Mouse (Mus musculus): ENCODE measurements around the gene Kl.

Kl gene

DNA sequence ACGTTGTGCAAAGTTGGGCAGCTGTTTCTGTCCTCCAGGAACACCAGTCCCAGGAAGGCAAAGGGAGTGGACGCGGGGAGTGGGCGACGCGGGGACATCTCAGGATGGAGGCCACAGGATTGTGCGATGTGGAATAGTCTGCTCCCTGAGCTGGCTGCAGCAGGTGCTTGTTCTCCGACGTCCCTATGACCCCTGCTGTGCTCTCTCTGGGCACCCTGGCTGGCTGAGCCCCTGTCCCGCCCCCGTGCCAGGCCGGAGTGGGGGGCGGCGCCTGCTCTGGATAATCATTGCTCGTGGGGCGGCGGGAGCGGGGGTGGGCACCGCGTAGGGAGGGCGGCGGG lies at the start of gene Kl:
Kl (plus strand) TSS at position 280 of the 341 bp plus-strand sequence.
- DNase-seq (ENCODE audit: low read depth, low spot score), result no peak

DNA sequence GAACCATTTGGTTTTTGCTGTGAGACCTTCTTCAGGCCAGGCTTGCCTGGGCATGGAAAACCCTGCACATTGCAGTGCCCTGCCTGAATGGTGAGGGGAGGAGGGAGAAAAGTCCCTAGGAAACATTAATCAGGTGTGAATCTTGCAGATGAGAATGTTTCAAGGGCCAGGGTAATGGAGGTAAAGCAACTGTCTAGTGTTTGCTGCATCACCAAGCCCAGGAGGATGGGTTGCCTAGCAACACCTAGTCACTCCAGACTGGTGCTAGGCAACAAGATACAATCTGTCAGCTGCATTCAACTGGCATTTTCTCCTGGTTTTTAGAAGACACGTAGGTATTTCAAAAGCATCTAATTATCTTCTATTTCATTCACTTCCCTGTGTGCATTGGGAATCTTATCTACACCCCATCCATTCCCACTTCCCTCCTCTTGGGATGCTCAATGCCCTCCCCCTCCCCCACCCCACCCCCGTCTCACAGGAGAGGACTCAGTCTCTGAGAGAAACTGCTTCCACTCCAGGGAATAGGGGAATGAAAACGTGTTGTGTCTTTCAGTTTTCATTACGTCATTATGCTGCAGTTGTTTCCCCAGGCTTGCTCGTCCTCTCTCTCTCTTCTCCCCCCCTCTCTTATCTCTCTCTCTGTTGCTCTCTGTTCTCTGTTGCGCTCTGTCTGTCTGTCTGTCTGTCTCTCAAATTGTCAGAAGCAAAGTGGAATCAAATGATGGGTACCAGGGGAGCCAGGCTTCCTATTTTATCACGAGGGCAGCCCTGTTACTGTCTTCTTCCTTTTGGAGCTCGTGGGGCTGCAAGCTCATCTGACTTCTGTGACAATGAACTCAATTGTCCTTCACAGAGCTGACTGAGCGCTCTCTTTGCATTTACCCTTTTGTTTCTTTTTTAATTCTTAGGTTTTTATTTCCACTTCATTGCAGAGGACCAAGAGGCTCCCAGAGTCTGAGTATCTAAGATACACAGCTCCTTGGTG lies 46.1 kb upstream of the Kl start:
- no peak for DNase-seq (ENCODE audit: low read depth, low spot score)

DNA sequence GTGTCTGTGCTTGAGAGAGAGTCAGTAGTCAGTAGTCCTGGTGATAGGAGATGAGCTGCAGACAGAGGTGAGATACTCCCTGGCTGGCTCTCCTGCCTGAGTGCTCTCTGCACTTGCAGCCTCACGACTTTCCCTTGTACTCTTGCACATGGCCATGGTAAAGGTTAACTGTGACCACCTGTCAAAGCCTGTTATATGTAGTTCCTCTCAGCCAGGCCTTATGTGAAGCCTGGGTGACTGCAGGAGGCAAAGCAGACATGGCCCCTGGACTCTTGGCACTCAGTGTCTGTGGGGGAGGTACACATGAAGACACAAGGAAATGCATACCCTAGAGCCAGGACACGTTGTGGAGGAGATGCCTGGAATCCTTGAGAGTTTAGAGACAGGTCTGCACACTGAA lies 40.3 kb upstream of the Kl start:
- DNase-seq (ENCODE audit: low read depth, low spot score), result no peak

DNA sequence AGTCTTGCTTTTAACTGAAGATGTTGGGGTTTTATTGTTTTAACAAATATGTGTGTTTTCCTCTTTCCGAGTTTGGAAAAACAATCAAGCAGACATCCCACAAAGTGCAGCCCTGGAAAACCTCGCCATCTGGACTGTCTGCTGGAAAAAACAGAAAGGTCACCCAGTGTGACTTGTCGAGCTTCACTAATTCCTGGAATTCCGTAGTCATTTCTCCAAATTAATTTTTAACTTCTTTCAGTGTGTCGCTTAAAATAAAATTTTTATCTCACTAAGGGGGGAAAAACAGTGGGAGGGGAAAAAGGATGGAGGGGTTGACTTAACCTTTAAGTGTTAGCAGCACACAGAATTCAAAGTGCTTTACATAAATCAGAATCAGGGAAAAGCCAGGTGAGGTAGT lies 39.8 kb upstream of the Kl start:
- no peak for DNase-seq (ENCODE audit: low read depth, low spot score)

DNA sequence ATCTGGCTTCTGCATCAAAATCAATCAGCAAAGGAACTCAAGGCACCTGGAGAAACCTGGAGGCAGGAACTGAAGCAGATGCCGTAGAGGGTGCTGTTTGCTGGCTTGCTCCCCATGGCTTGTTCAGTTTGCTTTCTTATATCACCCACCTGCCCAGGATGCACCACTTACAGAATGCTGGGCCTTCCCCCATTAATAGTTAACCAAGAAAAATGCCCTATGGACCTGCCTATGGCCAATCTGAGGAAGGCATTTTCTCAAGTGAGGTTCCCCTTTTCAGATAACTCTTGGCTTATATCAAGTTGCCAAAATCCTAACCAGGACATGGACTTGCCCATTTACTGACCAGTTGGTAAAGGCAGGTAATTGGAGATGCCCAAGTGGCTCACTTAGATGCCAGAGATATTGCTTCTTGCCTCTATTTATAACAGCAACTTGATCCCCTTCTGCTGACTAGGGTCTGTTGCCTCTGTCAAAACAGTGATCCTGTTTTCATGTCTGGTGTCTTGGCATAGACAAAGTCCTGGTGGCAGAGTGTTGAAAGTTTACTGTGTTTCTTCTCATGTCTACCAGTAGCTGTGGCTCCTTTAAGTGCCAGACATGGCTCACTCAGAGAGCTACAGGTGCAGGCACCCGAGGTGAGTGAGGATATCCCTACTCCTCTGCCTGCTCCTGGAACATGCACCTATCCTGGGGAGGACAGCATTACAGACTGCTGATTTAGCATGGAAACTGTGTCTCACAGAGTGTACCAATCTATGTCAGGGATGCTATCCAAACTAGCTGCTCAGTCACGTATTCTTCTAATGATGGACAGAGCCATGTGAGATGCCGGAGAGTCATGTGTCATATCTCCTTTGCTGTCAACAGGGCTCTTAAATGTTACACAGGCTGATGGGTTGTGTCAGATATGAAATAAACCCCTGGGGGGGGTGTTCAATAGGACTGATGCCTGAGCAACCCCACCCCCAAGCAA lies 37.0 kb upstream of the Kl start:
- no peak for DNase-seq (ENCODE audit: low read depth, low spot score)

DNA sequence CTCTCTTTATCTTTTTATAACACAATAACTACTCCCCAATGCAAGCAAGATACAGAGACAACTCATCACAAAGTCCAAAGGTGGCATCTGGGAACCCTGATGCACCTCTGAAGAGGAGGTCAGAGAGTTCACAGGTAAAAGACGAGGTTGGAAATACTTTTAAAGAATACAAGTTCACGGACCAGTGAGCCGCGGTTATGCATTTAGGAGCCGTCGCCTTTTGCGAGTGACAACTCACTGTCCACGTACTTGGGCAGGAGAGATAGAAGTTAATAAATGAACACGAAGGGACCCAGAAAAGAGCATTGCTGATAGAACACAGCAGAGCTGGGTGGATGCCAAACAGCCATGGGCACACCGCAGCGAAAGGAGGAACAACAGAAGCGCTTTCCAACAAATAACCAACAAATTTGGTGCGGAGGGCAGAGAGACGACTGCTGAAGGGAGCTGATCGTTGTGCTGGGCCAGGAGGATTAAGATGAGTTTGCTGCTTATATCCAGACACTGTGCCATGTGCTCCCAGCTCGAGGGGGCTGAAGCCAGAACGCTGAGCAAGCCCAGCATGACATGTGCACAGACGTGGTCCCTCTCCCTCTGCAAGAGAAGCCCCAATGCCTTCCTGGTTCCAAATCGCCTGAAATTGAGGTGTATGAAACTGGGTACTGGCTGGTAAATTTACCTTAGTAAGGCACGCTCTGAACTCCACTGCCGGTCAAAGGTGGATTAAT lies 35.1 kb upstream of the Kl start:
- no peak for DNase-seq (ENCODE audit: low read depth, low spot score)

DNA sequence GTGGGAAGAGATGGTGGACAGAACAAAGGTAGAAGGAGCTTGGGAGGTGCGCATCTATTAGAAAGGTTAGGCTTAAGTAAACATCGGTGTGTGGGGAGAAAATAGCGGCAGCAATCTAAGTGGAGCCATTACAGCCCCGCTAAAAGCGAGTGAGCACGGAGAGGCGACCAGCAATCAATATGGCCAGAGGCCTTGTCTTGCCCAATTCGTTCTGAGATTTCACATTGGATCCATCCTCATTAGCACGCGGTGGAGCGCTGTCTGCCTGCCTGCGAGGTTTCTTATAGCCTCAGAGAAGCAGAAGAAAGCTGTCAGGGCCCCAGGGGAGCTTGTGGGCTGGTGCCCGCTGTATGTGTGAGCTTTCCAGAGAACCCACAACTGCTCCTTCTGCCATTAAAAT lies 33.8 kb upstream of the Kl start:
- no peak for DNase-seq (ENCODE audit: low read depth, low spot score)

DNA sequence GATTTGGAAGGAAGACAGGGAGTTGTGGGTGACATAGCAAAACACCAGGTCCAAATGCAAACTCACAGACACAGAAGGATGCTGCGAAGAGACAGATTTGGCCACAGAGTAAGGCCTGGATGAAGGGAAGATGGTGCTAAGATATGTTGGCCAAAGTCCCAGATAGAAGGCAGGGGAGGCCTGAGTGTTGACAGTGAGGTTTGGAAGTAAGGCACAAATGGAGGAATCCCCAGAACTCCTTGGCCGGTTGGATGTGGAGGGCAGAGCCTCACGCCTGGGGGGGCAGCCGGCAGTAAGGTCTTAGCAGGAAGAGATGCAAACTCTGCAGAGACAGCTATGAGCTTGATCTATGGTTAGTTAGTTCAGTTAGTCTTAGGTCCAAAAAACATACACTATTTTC lies 33.1 kb upstream of the Kl start:
- DNase-seq (ENCODE audit: low read depth, low spot score), result no peak

DNA sequence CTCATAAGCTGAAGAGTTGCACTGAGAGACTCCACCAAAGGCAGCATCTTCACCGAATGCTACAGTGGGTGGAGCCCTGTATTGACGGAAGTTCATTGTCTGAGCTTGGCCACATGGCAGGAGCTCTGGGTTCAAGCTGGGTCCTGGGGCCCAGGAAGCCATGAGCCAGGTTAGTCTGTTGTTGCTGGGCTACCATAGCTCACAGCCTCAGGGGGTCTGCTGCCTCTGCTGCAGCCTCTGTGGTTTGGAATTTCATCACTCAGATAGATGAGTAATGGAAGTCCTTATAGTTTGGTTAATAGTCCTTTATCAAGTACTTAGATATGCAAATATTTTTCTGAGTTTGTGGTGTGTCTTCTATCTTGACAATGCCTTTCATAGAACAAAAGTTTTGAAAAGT lies 32.4 kb upstream of the Kl start:
- DNase-seq (ENCODE audit: low read depth, low spot score), result no peak

DNA sequence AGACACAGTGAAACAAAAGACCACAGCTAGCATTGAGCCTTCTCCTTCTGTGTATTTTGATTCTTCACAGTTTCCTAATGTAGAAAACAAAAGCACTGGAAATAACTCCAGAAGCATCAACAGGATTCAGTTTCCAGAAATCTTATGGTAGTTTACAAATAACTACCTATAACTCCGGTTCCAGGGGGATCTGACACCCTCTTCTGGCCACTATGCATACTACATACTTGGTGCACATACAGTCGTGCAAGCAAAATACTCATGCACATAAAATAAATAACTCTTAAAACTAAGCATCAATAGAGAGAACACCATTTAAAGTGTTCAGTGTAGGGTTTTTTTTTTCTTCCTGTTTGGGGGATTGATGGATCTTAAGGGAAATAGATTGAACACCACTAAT lies 23.0 kb upstream of the Kl start:
- DNase-seq (ENCODE audit: low read depth, low spot score), result no peak

DNA sequence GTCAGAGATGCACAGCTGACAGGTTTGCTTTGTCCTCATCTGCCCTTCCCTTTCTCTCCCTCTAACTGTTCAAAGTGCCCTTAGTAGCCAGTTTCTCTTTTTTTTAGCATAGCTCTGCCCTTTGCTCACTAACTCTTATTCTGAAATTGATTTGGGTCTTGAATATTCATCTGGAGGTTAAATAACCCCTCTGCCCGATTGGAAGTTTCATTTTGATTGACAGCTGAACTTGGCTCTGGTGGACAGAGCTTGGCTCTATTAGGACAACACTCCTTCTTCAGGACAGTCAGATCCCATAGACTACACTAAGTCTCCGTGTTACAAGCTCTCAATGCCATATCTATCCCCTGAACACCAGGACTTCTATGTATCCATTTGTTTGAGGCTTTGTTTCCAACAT lies 19.8 kb upstream of the Kl start:
- DNase-seq (ENCODE audit: low read depth, low spot score), result no peak

DNA sequence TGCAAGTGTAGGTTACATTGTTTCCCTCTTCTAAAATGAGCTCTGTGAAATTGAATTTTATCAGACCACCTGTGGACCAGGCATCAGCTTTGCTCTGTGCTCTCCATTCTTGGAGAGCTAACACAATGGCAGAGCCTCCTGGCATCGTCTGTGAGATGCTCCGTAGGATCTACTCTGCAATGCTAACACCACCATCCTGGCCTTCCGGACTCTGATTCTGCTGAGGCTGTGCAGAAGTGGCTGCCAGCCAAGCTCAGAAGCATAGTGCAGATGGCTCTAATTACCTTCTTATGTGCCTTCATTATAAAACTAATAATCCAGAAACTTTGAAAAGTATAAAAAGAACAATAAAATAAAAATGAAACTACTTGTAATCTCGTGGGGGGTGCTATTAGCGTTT lies 16.2 kb upstream of the Kl start:
- DNase-seq (ENCODE audit: low read depth, low spot score), result no peak

DNA sequence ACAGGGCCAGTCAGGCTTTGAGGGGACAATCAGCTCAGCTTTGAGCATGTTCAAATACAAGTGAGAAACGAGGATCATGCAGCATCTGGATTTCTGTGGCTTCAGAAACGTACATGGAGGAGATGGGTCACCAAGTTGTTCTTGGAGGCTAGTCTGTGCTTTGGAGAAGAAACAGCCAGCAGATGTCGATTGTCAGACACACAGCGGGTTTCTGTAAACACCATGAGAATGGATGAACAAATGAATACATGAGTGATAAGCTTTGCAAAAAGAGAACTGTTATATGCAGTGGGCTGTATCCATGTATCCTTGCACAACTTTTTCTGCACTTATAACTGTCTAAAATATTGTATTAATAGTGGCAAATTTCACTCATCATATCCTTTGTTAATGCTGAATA lies 15.6 kb upstream of the Kl start:
- no peak for DNase-seq (ENCODE audit: low read depth, low spot score)

DNA sequence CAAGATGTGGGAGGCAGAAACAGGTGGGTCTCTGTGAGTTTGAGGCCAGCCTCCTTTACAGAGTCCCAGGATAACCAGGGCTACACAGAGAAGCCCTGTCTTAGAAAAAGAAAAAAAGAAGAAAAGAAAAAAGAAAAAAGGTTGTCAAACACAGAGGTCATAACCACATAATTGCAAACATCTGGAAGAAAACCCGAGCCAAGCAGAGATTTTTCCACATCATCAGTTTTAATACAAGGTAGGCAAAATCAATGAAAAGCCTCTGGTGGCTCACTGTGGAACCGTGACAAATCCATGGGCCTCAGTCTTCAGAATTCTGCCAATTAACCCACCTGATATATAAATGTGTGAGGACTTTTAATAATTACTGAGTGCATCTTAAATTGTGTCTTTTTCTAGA lies 14.9 kb upstream of the Kl start:
- no peak for DNase-seq (ENCODE audit: low read depth, low spot score)

DNA sequence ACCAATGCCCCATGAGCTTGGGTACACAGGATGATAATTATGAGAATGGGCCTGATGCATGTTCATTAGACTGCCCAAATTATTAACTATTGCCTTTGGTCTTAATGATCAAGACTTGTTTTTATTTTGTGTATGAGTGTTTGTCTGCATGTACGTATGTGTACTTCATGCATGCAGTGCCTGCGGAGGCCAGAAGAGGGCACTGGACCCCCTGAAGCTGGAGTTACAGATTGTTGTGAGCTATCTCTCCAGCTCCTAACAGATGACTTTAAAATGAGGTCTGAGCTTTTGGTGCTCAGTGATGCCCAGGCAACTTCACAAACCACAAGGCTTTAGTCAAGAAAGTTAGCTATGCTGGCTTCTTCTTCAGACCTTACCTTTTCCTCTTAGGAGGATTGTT lies 6.8 kb upstream of the Kl start:
- DNase-seq (ENCODE audit: low read depth, low spot score), result no peak

DNA sequence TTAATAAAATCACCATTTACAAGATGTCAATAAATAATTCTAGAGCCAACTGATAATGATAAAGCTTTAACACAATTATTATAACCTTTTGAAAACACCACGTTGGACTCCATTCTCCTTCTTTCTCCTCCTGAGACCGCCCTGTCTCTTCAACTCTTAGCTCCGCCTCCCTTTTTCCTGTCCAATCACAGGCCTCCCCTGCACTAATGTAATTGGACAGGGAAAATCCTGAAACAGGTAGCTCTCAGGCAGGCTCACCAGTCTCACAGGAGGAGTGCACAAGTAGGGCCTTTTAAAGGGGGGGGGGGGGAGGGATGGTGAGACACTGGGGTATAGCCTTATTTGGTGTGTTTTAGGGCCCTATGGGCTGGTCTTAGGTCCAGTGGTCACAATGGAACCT lies 3.3 kb upstream of the Kl start:
- DNase-seq (ENCODE audit: low read depth, low spot score), result no peak

DNA sequence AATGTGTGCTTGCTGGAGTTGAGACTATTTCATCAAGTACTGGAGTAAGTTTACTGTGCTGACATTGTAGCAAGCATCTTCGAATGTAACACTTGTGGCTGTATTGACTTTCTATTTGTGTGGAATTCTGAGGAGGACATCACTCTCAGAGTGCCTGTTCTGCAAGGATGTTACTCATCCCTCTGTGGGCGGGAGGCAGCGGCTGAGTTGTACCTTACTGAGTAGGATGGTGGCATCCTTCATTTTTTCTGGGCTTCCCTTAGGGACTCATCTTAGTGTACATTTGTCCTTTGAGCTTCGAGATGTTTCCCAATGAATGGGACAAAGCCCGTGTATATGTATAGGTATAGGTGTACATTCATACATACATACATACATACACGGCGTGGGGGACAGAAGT lies 1.1 kb upstream of the Kl start:
- DNase-seq (ENCODE audit: low read depth, low spot score), result no peak

DNA sequence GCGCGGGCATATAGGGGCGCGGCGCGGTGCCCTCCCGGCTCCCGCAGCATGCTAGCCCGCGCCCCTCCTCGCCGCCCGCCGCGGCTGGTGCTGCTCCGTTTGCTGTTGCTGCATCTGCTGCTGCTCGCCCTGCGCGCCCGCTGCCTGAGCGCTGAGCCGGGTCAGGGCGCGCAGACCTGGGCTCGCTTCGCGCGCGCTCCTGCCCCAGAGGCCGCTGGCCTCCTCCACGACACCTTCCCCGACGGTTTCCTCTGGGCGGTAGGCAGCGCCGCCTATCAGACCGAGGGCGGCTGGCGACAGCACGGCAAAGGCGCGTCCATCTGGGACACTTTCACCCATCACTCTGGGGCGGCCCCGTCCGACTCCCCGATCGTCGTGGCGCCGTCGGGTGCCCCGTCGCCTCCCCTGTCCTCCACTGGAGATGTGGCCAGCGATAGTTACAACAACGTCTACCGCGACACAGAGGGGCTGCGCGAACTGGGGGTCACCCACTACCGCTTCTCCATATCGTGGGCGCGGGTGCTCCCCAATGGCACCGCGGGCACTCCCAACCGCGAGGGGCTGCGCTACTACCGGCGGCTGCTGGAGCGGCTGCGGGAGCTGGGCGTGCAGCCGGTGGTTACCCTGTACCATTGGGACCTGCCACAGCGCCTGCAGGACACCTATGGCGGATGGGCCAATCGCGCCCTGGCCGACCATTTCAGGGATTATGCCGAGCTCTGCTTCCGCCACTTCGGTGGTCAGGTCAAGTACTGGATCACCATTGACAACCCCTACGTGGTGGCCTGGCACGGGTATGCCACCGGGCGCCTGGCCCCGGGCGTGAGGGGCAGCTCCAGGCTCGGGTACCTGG lies 488 bp downstream of the Kl start:
- DNase-seq (ENCODE audit: low read depth, low spot score), result peak; percentile 16

DNA sequence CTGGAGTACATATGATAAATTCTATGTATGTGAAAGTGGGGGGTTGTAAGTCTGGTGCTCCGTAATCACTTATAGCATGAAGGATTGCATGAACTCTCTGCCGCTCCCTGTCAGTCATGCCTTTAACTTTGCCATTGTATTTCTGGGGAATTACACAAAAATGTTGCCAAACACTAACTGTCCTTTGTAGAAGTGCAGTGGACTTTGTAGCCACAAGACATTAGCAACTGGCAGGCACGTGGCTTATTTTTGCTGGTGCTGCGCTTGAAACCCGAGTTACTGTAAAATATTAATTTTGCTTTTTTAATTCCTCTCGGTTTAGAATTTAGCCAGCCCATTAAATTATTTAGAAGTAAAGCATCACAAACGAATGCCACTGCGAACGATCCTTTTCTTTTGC lies 2.4 kb downstream of the Kl start:
- DNase-seq (ENCODE audit: low read depth, low spot score), result no peak

DNA sequence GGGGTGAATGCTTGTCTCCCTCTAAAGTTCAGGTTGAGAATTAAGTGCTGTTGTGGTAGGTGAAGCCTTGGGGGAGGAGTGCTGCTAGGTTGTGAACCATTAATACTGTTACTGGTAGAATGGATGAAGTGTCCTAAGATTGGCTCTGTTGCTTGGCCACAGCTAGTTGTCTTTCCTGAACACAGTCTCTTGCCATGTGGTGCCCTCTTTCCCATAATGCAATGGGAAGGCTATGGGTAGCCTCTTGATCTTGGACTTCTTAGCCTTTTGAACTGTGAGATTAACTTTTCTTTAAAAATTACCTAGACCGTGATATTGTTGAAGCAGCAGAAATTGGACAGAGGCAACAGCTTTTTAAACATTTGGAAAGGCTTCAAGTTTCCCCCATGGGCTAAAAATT lies 7.5 kb downstream of the Kl start:
- DNase-seq (ENCODE audit: low read depth, low spot score), result no peak

DNA sequence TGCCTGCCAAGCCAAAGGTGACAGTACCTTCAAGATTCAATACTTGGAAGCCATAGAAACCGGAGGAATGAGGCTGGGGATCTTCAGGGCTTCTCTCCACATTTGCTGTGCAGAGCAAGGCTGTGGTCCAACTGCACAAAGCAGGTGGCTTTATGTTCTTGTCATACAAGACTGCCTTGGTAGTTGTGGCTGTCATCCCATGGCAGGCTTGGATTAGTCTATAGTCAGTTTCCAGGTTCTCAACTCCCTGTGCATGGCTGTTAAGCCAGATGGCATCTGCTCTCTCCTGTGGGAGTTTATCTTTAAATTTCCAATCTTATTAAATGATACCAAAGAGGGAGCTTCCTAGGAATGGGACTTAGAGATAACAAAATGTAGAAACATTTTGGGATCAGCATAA lies 9.2 kb downstream of the Kl start:
- DNase-seq (ENCODE audit: low read depth, low spot score), result no peak

Measured in embryo, embryonic 11.5 days (tissue).